Mouse (Mus musculus) ovary, postnatal 36 days (tissue): ENCODE results near the gene Smo.

Source experiments
- DNase-seq: peaks from one replicate; pipeline ENCODE4 v3.0.0; 2022; ENCODE audit warnings: low spot score, mixed read lengths

Gene Smo

GRCm38 (mm10) chr6:29774161-29774560 lies 38.9 kb downstream of the Smo start:
- no peak for DNase-seq

- no peak for DNase-seq
These were observed 40.3 kb downstream of the Smo start for GRCm38 (mm10) chr6:29775609-29776008.

GRCm38 (mm10) chr6:29776542-29777237 lies 41.4 kb downstream of the Smo start:
- no peak for DNase-seq

GRCm38 (mm10) chr6:29777238-29777555 lies 41.9 kb downstream of the Smo start:
- no peak for DNase-seq

GRCm38 (mm10) chr6:29780082-29780481 lies 44.8 kb downstream of the Smo start:
- no peak for DNase-seq

GRCm38 (mm10) chr6:29780571-29780970 lies 45.3 kb downstream of the Smo start:
- DNase-seq: no peak

- DNase-seq: no peak
These were observed 46.9 kb downstream of the Smo start for GRCm38 (mm10) chr6:29782239-29782638.

- DNase-seq: no peak
These were observed 48.7 kb downstream of the Smo start for GRCm38 (mm10) chr6:29783960-29784359.

- no peak for DNase-seq
These were observed 49.2 kb downstream of the Smo start for GRCm38 (mm10) chr6:29784413-29785021.

GRCm38 (mm10) chr6:29785759-29786158 lies 50.5 kb downstream of the Smo start:
- no peak for DNase-seq

GRCm38 (mm10) chr6:29788779-29789350 lies 53.6 kb downstream of the Smo start:
- no peak for DNase-seq

GRCm38 (mm10) chr6:29790014-29790698 lies 54.9 kb downstream of the Smo start:
- DNase-seq: no peak

GRCm38 (mm10) chr6:29793520-29793919 lies 58.2 kb downstream of the Smo start:
- no peak for DNase-seq

GRCm38 (mm10) chr6:29794582-29794981 lies 59.3 kb downstream of the Smo start:
- DNase-seq: no peak

- DNase-seq: no peak
These were observed 67.7 kb downstream of the Smo start for GRCm38 (mm10) chr6:29802979-29803378.

- no peak for DNase-seq
These were observed 68.7 kb downstream of the Smo start for GRCm38 (mm10) chr6:29804006-29804405.

GRCm38 (mm10) chr6:29805381-29805780 lies 70.1 kb downstream of the Smo start:
- no peak for DNase-seq
